Mouse (Mus musculus) hindbrain, embryonic 13.5 days (tissue): ENCODE measurements at regions not wholly inside any gene's neighbourhood (a gene's known extent, or its start where the extent isn't known, plus 50 kb on each side); places are given as distances from the start of the nearest gene placed in this dataset.

ENCODE experiments used
- ATAC-seq: fragments of 200-750 bp; cut with Nextera tagmentation; 2 replicates; pipeline ENCODE4 v1.8.0; 2017; ENCODE audit warnings: moderate TSS enrichment; ENCODE audit not compliant: low FRiP score
- H3K27ac ChIP-seq: fragments of 300-500 bp; sonication (generic); 2 replicates; pipeline ENCODE4 v1.5.1; 2015; ENCODE audit warnings: inconsistent platforms, mild to moderate bottlenecking, moderate library complexity
- H3K27me3 ChIP-seq: fragments of 300-500 bp; sonication (generic); 2 replicates; pipeline ENCODE4 v1.6.1; 2015; ENCODE audit warnings: mild to moderate bottlenecking, inconsistent platforms
- H3K36me3 ChIP-seq: fragments of 300-500 bp; sonication (generic); 2 replicates; pipeline ENCODE4 v1.6.1; 2015; ENCODE audit warnings: mild to moderate bottlenecking, inconsistent platforms
- H3K4me1 ChIP-seq: fragments of 300-500 bp; sonication (generic); replicated peaks from 2 replicates; pipeline ENCODE4 v1.6.1; 2015; ENCODE audit warnings: inconsistent platforms
- H3K4me2 ChIP-seq: fragments of 300-500 bp; sonication (generic); 2 replicates; pipeline ENCODE4 v1.6.1; 2015; ENCODE audit warnings: inconsistent platforms, mild to moderate bottlenecking, moderate library complexity
- H3K4me3 ChIP-seq: fragments of 300-500 bp; sonication (generic); 2 replicates; pipeline ENCODE4 v1.5.1; 2015; ENCODE audit warnings: mild to moderate bottlenecking, inconsistent platforms
- H3K9ac ChIP-seq: fragments of 300-500 bp; sonication (generic); 2 replicates; pipeline ENCODE4 v1.6.1; 2015; ENCODE audit warnings: mild to moderate bottlenecking, inconsistent platforms
- H3K9me3 ChIP-seq: fragments of 300-500 bp; sonication (generic); 2 replicates; pipeline ENCODE4 v1.6.1; 2016; ENCODE audit warnings: inconsistent platforms
- WGBS: fragments of 180-500 bp; shearing (Covaris S2); methylation state at CpG from one replicate; pipeline ENCODE4 v1.1.7; 2015; 5-methylcytosine and 5-hydroxymethylcytosine counted together

DNA sequence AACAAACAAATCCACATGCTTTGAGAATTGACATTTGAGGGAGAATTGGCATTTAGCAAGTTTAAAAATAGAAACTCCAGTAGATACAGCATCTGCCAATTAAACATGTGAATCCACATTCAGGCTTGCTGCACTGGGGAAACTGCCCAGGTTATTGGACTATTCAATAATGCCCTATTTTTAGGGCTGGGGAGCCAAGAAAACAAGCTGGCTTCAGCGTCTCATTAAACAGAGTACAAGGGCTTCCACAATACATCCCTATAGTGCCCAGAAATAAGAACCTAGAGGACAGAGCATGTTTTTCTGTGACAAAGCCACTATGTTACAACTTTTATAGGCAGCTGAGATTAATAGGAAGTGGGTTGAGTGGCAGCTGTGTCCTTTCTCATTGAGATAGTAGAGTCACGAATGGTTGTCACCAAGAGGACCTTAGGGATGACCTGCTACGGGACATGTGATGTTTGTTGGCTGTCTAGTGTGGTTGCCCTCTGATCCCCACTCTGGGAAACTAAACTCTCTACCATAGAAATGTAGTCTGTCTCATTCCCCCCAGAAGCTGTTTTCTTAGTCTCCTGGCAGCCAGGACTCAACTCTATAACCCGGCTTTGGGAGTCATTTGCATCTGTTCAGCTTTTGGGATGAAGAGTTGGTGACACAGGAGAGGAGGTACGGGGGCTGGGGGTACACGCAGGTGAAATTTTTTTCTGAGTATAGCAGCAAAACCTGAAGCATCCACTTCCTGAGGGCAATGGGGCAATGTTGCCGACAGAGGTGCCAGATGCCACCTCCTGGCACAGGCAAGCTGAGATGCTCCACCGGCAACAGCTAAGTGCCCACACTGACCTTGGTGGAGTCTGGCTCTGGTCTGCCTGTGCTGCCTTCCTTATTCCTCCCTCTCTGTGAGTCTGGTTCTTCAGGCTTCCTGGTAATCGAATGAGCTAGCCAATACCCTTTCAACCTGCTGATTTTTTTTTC, 53.0 kb upstream of the Usp24 start:
- no peak for ATAC-seq
- no peaks in the 10 kb centered on the region for H3K36me3 ChIP-seq
- no peaks in the 10 kb centered on the region for H3K9me3 ChIP-seq
- 80% methylated on average over 9 of the region's 9 CpGs for WGBS
- no peak overlapping the region for H3K9ac ChIP-seq
- H3K4me1 ChIP-seq, result no peaks in the 10 kb centered on the region
- H3K4me2 ChIP-seq, result no peak overlapping the region
- no peak overlapping the region for H3K4me3 ChIP-seq
- H3K27me3 ChIP-seq, result no peaks in the 10 kb centered on the region
- H3K27ac ChIP-seq, result no peak overlapping the region
